Mouse (Mus musculus) lung, postnatal 0 days (tissue): ENCODE measurements around the gene Gm28230.

Source experiments
- CTCF ChIP-seq: IDR thresholded peaks from 2 replicates; pipeline ENCODE4 v1.5.1; 2016; ENCODE audit warnings: antibody characterized with exemption, mild to moderate bottlenecking
- EP300 ChIP-seq: IDR thresholded peaks from 2 replicates; pipeline ENCODE4 v1.6.1; 2016; ENCODE audit warnings: antibody characterized with exemption, mild to moderate bottlenecking, control low read depth

DNA sequence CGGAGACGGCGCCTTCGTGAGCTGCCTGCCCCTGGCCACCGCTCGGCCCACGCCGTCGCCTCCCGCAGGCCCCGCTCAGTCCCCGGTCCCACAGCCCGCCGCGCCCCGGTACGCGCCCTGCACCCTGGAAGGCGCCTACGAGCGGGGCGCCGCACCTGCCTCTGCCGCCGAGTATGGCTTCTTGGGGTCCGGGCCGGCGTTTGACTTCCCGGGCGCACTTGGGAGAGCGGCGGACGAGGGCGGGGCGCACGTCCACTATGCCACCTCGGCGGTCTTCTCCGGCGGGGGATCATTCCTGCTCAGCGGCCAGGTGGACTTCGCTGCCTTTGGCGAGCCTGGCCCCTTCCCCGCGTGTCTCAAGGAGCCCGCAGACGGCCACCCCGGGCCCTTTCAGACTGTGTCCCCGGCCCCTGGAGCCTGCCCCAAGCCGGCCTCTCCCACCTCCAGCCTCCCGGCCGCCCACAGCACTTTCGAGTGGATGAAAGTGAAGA lies 36.8 kb downstream of the Gm28230 start:
- TF ChIP-seq EP300 = no peak
- no peak for TF ChIP-seq CTCF
